Mouse (Mus musculus): ENCODE measurements around the gene Gm11084.

DNA sequence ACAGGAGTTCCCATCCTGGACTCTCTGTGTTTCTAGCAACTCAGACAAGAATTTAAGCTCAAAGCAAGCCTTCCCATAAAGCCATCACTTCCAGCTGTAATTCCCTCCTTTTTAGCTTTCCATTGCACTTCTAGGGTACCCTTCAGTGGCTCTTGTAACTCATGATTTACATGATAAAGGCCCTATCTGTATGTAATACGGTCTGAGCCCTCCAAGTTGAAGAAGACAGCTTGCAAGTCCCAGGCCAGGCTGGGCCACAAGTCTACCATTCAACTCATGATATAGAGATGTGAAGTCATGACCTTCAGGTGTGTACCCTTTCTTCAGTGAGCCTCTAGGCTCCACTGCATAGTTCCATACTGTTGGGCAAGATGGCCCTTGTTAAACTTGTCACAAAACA, 1.0 kb downstream of the Gm11084 start:
- TF ChIP-seq POLR2A (IDR thresholded peaks at IDR 0.05; ENCODE audit: borderline replicate concordance, insufficient read depth, low read length) (no peak), CTCF (IDR thresholded peaks at IDR 0.05; ENCODE audit: borderline replicate concordance, insufficient read depth, low read depth, low read length) (no peak)
